ENCODE assay signal across 13 mouse cellular contexts in the genomic region with DNA sequence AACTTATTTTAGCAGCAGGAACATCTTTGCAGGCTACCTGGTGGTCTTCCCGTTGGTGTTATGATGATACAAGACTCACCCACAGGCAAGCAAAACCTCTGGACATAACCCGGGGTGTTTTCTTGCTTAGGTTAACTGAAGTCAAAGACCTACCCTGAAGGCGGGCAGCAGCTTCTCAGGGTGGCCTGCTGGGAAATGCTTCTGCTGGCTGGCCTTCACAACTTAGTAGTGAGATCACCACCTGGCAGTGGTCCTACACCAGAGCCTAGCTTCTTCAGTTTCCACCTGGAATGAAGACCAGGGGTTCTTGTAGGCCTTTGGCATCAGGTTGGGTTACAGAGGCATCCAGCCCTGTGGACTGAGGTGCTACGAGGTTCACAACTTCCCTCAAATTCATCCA.
"Had no signal": no experiment of that assay in that cellular context is flagged by ENCODE, and none has a peak within 500 bp of the region (broad histone marks: within the 10 kb centered on the region; RNA-seq: fewer than 3 reads in every experiment).

No protein-coding gene starts in this region.

- H3K4me3 ChIP-seq: limb, embryonic 10.5 days; midbrain, embryonic 10.5 days; myocyte; neural tube, embryonic 15.5 days had no signal

- DNase-seq: kidney, postnatal 25 days; lung, embryonic 14.5 days; lung, postnatal 10 days; lung, postnatal 4 days; midbrain, embryonic 14.5 days; right cerebral cortex, adult 18-20 months; thymus, adult 18-20 months; thymus, postnatal 25 days had no signal

- H3K27ac ChIP-seq: limb, embryonic 10.5 days; midbrain, embryonic 10.5 days; neural tube, embryonic 15.5 days; stomach, postnatal 0 days had no signal
